Mouse (Mus musculus): Measurements from ENCODE around the gene Olfr850. TPM values are rescaled to one million over a fixed set of nuclear protein-coding genes. Genes with fewer than 3 reads are reported as not detected.

Gene Olfr850
- total RNA-seq (2021) (not detected), polyA plus RNA-seq (2012; rRNA removed) (not detected in 2 replicates)
- long read RNA-seq, result 0 reads

DNA sequence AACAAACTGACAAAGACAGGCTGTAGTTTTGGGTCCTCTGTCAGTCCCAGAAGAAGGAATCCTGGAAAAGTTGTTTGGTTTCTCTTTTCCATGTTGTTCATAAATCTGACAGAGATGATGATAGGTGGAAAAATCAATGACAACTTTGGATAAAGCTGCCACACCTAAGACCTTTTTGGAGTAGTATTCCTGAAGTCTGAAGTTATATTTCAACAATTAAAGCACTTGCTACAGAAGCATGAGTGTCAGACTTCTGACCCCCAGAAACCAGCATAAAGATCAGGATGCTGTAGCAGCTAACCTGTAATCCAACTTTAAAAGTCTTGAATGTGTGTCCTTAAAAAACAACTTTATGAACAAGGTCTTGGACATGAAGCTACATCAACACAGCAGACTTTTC is at the start of gene Olfr850:
TSS of gene Olfr850 (minus strand) at position 101 of the 400 bp plus-strand sequence.
- DNase-seq, result no peak

DNA sequence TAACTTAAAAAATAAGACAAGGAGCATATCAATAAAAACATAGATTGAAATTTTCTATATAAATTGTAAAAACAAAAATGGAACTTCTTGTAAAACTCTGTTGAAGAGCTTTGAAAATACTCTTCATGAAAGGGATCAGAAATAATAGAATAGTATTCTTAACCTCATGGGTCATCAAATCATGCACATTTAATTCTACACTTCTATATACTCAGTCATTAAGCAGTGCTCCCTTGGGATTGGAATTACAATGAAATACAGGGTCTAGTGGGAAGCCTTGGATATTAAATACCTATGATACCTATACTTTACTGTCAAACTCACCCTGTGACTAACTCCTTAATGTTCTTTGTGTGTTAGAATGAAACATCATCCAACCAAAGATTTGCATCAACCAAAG is 14.9 kb upstream of the Olfr850 start, which contains the start of gene Olfr851:
TSS of gene Olfr851 (plus strand) at position 301 of the 400 bp plus-strand sequence.
- no peak for DNase-seq

DNA sequence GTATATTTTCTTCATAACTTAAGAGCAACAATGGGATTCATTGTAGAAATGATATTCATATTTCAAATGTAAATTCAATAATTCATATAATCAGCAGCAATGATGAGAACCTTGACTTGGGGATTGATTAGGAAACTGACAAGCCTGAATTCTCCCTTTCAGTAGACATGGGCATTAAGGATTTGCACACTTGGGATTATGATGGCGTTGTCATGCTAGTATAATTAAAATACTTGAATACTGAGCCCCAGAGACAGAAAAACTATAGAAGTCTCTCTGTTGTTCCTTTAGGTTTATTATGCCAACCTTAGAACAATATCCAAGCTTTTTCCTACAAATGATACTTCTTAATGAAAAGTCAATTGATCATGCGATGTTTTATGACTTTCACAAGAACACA is 38.1 kb downstream of the Olfr850 start, which contains the start of gene Olfr849:
TSS of gene Olfr849 (plus strand) at position 301 of the 400 bp plus-strand sequence.
- no peak for DNase-seq

Other genes starting within 250 kb of the Olfr850 start
- gene Olfr843, start 226.3 kb downstream of the Olfr850 start, total RNA-seq (2021), result not detected
- gene Olfr843, start 226.3 kb downstream of the Olfr850 start, polyA plus RNA-seq (2012; rRNA removed), result not detected in 2 replicates
- not detected for gene Olfr844, start 161.9 kb downstream of the Olfr850 start, total RNA-seq (2021)
- not detected in 2 replicates for gene Olfr844, start 161.9 kb downstream of the Olfr850 start, polyA plus RNA-seq (2012; rRNA removed)
- not detected for gene Olfr845, start 141.8 kb downstream of the Olfr850 start, total RNA-seq (2021)
- gene Olfr845, start 141.8 kb downstream of the Olfr850 start, polyA plus RNA-seq (2012; rRNA removed), result not detected in 2 replicates
- gene Olfr846, start 114.2 kb downstream of the Olfr850 start, total RNA-seq (2021), result not detected
- gene Olfr846, start 114.2 kb downstream of the Olfr850 start, polyA plus RNA-seq (2012; rRNA removed), result not detected in 2 replicates
- gene Olfr847, start 99.6 kb downstream of the Olfr850 start, total RNA-seq (2021), result not detected
- gene Olfr847, start 99.6 kb downstream of the Olfr850 start, polyA plus RNA-seq (2012; rRNA removed), result not detected in 2 replicates
- gene Olfr849, start 38.0 kb downstream of the Olfr850 start, total RNA-seq (2021), result not detected
- not detected in 2 replicates for gene Olfr849, start 38.0 kb downstream of the Olfr850 start, polyA plus RNA-seq (2012; rRNA removed)
- not detected for gene Olfr851, start 15.0 kb upstream of the Olfr850 start, total RNA-seq (2021)
- not detected in 2 replicates for gene Olfr851, start 15.0 kb upstream of the Olfr850 start, polyA plus RNA-seq (2012; rRNA removed)
- gene Olfr853, start 62.8 kb upstream of the Olfr850 start, total RNA-seq (2021), result not detected
- gene Olfr853, start 62.8 kb upstream of the Olfr850 start, polyA plus RNA-seq (2012; rRNA removed), result not detected in 2 replicates
- gene Olfr854, start 89.1 kb upstream of the Olfr850 start, total RNA-seq (2021), result not detected
- gene Olfr854, start 89.1 kb upstream of the Olfr850 start, polyA plus RNA-seq (2012; rRNA removed), result not detected in 2 replicates
- not detected for gene Olfr855, start 104.4 kb upstream of the Olfr850 start, total RNA-seq (2021)
- not detected in 2 replicates for gene Olfr855, start 104.4 kb upstream of the Olfr850 start, polyA plus RNA-seq (2012; rRNA removed)
- 10 to 100 TPM; 18.2 to 25.2 TPM for gene Zfp317, start 143.9 kb upstream of the Olfr850 start, total RNA-seq (2021)
- gene Zfp317, start 143.9 kb upstream of the Olfr850 start, polyA plus RNA-seq (2012; rRNA removed), result 2.0 and 2.3 TPM in 2 replicates
- gene Olfr857, start 231.2 kb upstream of the Olfr850 start, total RNA-seq (2021), result not detected
- gene Olfr857, start 231.2 kb upstream of the Olfr850 start, polyA plus RNA-seq (2012; rRNA removed), result not detected in 2 replicates

Measured in adrenal gland, adult 2 months (tissue).